Mouse (Mus musculus) heart, embryonic 16.5 days (tissue): Measurements from ENCODE around the gene Cfap65. TPM values are rescaled to one million over a fixed set of nuclear protein-coding genes. Genes with fewer than 3 reads are reported as not detected.

ENCODE experiments used
- ATAC-seq: fragments of 200-750 bp; cut with Nextera tagmentation; replicated peaks from 2 replicates; pipeline ENCODE4 v1.8.0; 2017; ENCODE audit warnings: moderate number of reproducible peaks; ENCODE audit not compliant: insufficient read depth, low FRiP score; ENCODE audit errors: extremely low read depth
- H3K27ac ChIP-seq: fragments of 300-500 bp; sonication (generic); 2 replicates; pipeline ENCODE4 v1.5.1; 2014; ENCODE audit warnings: mild to moderate bottlenecking, low read length, control low read depth, moderate library complexity
- H3K27me3 ChIP-seq: fragments of 300-500 bp; sonication (generic); 2 replicates; pipeline ENCODE4 v1.6.1; 2014; ENCODE audit warnings: low read length, mixed read lengths; ENCODE audit not compliant: control insufficient read depth, insufficient read depth
- H3K36me3 ChIP-seq: fragments of 300-500 bp; sonication (generic); 2 replicates; pipeline ENCODE4 v1.6.1; 2014; ENCODE audit not compliant: control insufficient read depth, insufficient read depth
- H3K4me1 ChIP-seq: fragments of 300-500 bp; sonication (generic); 2 replicates; pipeline ENCODE4 v1.6.1; 2014; ENCODE audit warnings: low read length, mixed read lengths; ENCODE audit not compliant: control insufficient read depth, insufficient read depth
- H3K4me2 ChIP-seq: fragments of 300-500 bp; sonication (generic); 2 replicates; pipeline ENCODE4 v1.6.1; 2014; ENCODE audit warnings: low read depth, mild to moderate bottlenecking, control low read depth, low read length
- H3K4me3 ChIP-seq: fragments of 300-500 bp; sonication (generic); 2 replicates; pipeline ENCODE4 v1.5.1; 2014; ENCODE audit warnings: mild to moderate bottlenecking, control low read depth, low read length
- H3K9ac ChIP-seq: fragments of 300-500 bp; sonication (generic); 2 replicates; pipeline ENCODE4 v1.6.1; 2014; ENCODE audit warnings: low read length, control low read depth
- H3K9me3 ChIP-seq: fragments of 300-500 bp; sonication (generic); replicated peaks from 2 replicates; pipeline ENCODE4 v1.6.1; 2016; ENCODE audit warnings: low read length; ENCODE audit not compliant: control insufficient read depth
- WGBS: fragments of 180-500 bp; shearing (Covaris S2); extraction: QIAGEN DNeasy Blood & Tissue Kit; methylation state at CpG from one replicate; pipeline ENCODE4 v1.1.7; 2014; 5-methylcytosine and 5-hydroxymethylcytosine counted together
- polyA plus RNA-seq: library from polyadenylated mRNA; unstranded; fragments of >200 nt; fragmentation: Nextera tagmentation; extraction: Ambion mirVana; gene quantifications from 2 replicates; pipeline ENCODE4 v1.2.1, GENCODE M21; 2015

The Cfap65 gene
- polyA plus RNA-seq, 1 experiment from 2014 or later, result 0.18 TPM

DNA sequence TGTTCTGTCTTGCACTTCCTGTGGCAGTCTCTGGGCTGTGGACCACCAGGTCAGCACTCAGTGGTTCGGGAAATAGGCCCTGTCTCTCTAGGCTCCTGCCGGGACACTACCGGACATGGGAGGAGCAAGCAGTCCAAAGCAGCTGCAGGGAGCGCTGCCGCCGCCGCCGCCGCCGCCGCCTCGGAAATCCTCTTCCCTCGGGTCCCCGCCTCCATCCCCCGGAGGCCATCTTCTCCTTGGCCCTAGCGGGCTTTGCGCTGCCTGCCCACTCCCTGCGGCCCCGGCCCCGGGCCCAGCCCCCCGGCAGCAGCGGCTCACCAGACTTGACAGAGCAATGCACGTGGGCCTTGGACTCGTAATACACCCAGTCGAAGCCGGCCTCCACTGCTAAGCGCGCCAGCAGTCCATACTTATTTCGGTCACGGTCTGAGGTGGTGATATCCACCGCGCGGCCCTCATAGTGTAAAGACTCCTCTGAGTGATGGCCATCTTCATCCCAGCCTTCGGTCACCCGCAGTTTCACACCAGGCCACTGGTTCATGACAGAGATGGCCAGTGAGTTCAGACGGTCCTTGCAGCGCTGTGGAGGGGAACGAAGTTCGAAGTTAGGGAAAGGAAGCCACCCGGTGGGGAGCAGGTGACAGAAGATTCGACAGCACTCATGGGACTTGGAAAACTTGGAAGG is 12.7 kb upstream of the Cfap65 start:
- H3K36me3 ChIP-seq, result no peaks in the 10 kb centered on the region
- peaks cover 26% of the 10 kb centered on the region for H3K4me1 ChIP-seq
- ATAC-seq, result no peak
- H3K4me2 ChIP-seq, result peak overlapping the region; percentile 66
- H3K4me3 ChIP-seq, result peak overlapping the region; percentile 48
- H3K9me3 ChIP-seq, result no peaks in the 10 kb centered on the region
- H3K27ac ChIP-seq, result no peak overlapping the region
- H3K9ac ChIP-seq, result 0 out of 2 replicates have a peak overlapping the region, but pooled peaks have one; percentile 15
- peaks cover 94% of the 10 kb centered on the region for H3K27me3 ChIP-seq
- WGBS, result 4% methylated on average over 38 of the region's 41 CpGs

- no peak overlapping the region for H3K27ac ChIP-seq
- no peak overlapping the region for H3K9ac ChIP-seq
- H3K27me3 ChIP-seq, result peaks cover 47% of the 10 kb centered on the region
- no peak overlapping the region for H3K4me3 ChIP-seq
- no peaks in the 10 kb centered on the region for H3K9me3 ChIP-seq
- H3K4me2 ChIP-seq, result no peak overlapping the region
- no peak for ATAC-seq
- H3K36me3 ChIP-seq, result no peaks in the 10 kb centered on the region
- WGBS, result 49% methylated on average over 12 of the region's 12 CpGs
- no peaks in the 10 kb centered on the region for H3K4me1 ChIP-seq
Observed at GRCm38 (mm10) chr1:74941651-74942360, 6.4 kb upstream of the Cfap65 start.

GRCm38 (mm10) chr1:74939762-74940161 is 4.4 kb upstream of the Cfap65 start:
- Histone ChIP-seq H3K27me3 (peaks cover 40% of the 10 kb centered on the region), H3K9ac (no peak overlapping the region), H3K4me1 (no peaks in the 10 kb centered on the region), H3K36me3 (no peaks in the 10 kb centered on the region), H3K4me3 (no peak overlapping the region), H3K9me3 (no peaks in the 10 kb centered on the region), H3K4me2 (no peak overlapping the region), H3K27ac (no peak overlapping the region)
- 14% methylated on average over 3 of the region's 3 CpGs for WGBS
- ATAC-seq, result no peak

DNA sequence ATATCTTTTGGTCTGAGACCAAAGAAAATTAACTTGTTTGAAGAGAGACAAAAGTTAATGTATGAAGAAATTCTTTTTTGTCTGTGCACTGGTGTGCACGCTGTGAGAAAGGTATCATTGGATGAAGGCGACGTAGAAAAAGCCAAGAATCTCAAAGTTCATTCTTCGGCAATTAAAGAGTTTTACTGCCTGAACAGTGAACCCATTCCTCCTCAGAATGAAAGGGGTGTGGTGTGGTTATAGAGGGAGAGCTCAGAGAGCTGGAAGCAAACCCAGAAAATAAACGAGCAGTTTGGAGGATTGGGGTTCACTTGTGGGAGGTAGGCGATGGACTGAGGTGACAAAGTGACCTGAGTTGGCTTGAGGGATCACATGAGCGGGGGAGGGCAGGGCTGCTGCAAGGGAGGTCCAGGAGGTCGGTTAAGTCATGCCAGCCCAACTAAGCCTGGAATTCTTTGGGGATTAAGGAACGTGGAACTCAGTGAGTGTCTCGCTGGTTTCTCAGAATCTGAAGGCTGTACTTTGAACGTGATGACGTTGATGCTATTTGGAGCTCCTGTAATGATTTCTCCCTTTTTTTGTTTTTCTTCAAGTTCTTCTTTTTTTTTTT is 927 bp upstream of the Cfap65 start:
- H3K4me1 ChIP-seq, result no peaks in the 10 kb centered on the region
- no peak overlapping the region for H3K9ac ChIP-seq
- H3K36me3 ChIP-seq, result no peaks in the 10 kb centered on the region
- H3K4me3 ChIP-seq, result no peak overlapping the region
- no peak overlapping the region for H3K4me2 ChIP-seq
- no peak for ATAC-seq
- peaks cover 41% of the 10 kb centered on the region for H3K27me3 ChIP-seq
- WGBS, result 40% methylated on average over 12 of the region's 12 CpGs
- H3K9me3 ChIP-seq, result no peaks in the 10 kb centered on the region
- no peak overlapping the region for H3K27ac ChIP-seq

DNA sequence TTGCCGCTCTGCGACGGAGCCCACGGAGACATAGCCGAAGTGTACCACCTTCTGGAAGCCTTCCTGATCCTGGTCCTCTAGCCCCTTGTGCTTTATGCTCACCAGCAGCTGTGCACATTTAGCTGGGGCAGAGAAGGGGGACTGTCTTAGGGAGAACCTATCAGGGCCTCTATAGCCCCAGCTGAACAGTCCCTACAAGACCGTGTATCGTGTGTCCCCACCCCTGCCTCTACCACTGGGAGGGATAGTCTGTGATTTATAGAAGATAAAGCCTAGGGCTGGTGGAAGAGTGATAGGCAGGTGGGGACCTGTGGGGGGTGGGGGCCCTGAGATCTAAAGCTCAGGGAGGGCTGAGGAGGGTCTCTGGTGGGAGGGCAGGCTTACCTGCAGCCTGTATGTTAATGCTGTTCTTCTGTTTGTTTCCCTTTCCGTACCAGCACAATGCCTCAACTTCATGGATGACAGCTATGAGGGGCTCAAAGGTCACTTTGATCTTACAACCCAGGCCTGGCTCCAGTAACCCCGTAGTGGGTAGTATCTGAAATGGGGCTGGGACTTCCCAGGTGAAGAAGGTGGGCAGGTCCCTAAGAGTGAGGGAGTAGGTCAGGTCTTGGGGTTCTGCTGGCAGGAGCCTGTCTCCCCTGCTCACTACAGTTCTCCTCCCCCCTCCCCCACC is 7.6 kb downstream of the Cfap65 start:
- H3K4me3 ChIP-seq, result no peak overlapping the region
- H3K4me2 ChIP-seq, result no peak overlapping the region
- WGBS, result 75% methylated on average over 9 of the region's 9 CpGs
- no peaks in the 10 kb centered on the region for H3K9me3 ChIP-seq
- ATAC-seq, result no peak
- no peaks in the 10 kb centered on the region for H3K36me3 ChIP-seq
- no peak overlapping the region for H3K9ac ChIP-seq
- H3K27ac ChIP-seq, result no peak overlapping the region
- peaks cover 24% of the 10 kb centered on the region for H3K27me3 ChIP-seq
- no peaks in the 10 kb centered on the region for H3K4me1 ChIP-seq

- Histone ChIP-seq H3K27me3 (peaks cover 18% of the 10 kb centered on the region), H3K4me3 (no peak overlapping the region), H3K4me1 (no peaks in the 10 kb centered on the region), H3K36me3 (no peaks in the 10 kb centered on the region), H3K27ac (no peak overlapping the region), H3K9me3 (no peaks in the 10 kb centered on the region), H3K4me2 (no peak overlapping the region), H3K9ac (no peak overlapping the region)
- no peak; the same call in 1 of the 2 replicates for ATAC-seq
- 32% methylated on average over 6 of the region's 6 CpGs for WGBS
Observed at GRCm38 (mm10) chr1:74926721-74927120, 8.7 kb downstream of the Cfap65 start.

DNA sequence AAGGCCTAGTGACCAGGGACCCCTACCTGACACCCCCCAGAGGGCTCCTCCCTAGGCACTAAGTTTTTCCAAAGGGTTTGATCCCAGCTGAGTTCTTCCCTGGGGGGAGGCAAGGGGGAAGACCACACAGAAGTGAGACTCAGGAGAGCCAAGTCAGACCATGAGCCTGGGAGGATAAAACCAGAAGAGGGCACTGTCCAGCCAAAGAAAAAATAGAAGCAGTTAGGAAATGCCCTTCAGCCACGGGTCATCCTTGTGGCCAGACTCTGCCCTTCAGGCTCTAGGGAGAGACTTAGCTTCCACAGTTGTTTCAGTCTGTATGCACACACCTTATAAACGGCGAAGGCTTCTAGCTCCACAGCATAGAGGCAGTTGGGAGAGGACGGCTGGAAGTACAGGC is 10.9 kb downstream of the Cfap65 start:
- no peaks in the 10 kb centered on the region for H3K36me3 ChIP-seq
- no peaks in the 10 kb centered on the region for H3K4me1 ChIP-seq
- no peak overlapping the region for H3K4me3 ChIP-seq
- H3K27ac ChIP-seq, result no peak overlapping the region
- ATAC-seq, result no peak
- H3K4me2 ChIP-seq, result no peak overlapping the region
- no peaks in the 10 kb centered on the region for H3K9me3 ChIP-seq
- peaks cover 16% of the 10 kb centered on the region for H3K27me3 ChIP-seq
- no peak overlapping the region for H3K9ac ChIP-seq
- 67% methylated on average over 4 of the region's 4 CpGs for WGBS

DNA sequence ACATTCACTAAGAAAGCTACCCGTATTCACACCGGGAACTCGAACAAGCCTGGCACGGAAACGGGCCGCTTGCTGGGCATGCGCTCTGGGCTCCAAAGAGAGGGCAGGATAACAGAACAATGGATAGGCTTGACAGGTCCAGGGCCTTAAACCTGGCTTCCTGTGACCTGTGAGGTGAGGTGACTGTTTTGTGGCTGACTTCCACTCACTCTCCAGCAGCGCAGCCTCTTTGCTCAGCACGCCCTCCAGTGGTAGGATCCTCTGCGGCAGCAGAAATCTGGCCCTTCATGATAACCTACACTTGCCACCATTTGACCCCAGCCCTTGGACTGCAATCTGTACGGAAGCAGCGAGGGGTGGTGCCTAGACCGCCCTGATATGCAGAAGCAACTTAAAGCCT is 19.7 kb downstream of the Cfap65 start:
- Histone ChIP-seq H3K4me3 (no peak overlapping the region), H3K4me2 (no peak overlapping the region; the same call in 1 of the 2 replicates), H3K27ac (no peak overlapping the region), H3K9me3 (no peaks in the 10 kb centered on the region; the same call in 1 of the 2 replicates), H3K4me1 (no peaks in the 10 kb centered on the region), H3K27me3 (peaks cover 9% of the 10 kb centered on the region; the same call in 1 of the 2 replicates), H3K36me3 (no peaks in the 10 kb centered on the region), H3K9ac (no peak overlapping the region)
- 35% methylated on average over 13 of the region's 13 CpGs for WGBS
- ATAC-seq, result no peak
